Mouse (Mus musculus): Measurements from ENCODE around the gene Prkch.

Prkch gene

DNA sequence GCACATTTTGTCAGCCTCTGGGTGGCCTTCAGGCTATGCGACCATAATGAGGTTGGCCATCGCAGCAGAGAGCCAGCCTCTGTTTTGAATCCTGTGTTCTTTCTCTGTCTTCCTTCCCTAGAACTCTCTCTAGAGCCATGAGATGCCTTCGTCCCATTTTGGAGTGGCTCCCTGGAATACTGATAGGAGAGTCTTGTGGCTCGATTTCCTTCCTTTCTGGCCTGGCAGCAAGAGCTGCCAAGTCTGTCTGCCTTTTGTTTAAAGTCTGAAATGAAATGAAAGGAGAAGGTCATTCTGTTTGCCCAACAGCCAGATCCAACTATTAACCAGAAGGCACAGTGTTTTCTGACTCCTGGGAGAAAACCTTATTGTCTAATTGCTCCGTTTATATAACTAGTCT, 184.2 kb downstream of the Prkch start:
- no peak for DNase-seq

DNA sequence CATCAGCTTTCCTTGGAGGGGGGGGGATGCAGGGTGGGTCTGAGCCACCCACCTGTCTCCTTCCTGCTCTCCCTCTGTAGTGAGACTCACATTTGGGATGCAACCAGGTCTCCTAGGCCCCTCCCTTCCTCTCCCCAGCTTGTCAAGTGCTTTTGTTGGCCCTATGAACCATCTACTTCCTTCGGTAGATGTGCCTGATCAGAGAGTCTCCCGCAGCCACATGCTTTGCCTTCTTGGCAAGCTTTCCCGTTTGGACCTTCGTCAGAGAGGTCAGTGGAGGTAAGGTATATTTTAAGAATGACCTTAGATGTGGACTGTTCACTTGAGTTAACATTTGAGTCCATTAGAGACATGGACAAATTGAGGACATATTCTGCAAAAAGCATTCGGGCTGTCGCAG, 184.9 kb downstream of the Prkch start:
- DNase-seq = peak; percentile 26

DNA sequence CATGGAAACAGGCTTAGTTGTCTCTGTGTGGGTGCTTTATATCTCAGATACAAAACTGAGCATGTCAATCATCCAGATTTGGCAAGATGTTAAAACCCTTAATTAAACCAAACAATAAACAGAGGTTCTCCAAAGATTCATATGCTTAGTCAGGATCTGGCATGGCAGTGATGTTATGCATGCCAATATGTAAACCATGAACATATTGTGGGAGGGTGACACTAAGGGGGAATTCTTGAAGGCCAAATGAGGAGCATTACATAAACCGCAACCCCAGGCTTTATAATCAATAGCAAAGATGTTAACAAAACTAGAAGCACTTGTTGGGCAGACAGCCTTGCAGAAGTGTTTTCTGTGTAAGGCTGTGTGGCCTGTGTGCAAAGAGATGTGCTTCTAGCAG, 186.2 kb downstream of the Prkch start:
- no peak for DNase-seq

- DNase-seq = no peak
Measured at GRCm38 (mm10) chr12:73774793-73775385, 190.3 kb downstream of the Prkch start.

- no peak for DNase-seq
Measured at GRCm38 (mm10) chr12:73776401-73776945, 191.9 kb downstream of the Prkch start.

GRCm38 (mm10) chr12:73777673-73778072, 193.1 kb downstream of the Prkch start:
- DNase-seq = no peak

- DNase-seq = no peak
Measured at GRCm38 (mm10) chr12:73779332-73780231, 195.0 kb downstream of the Prkch start.

DNA sequence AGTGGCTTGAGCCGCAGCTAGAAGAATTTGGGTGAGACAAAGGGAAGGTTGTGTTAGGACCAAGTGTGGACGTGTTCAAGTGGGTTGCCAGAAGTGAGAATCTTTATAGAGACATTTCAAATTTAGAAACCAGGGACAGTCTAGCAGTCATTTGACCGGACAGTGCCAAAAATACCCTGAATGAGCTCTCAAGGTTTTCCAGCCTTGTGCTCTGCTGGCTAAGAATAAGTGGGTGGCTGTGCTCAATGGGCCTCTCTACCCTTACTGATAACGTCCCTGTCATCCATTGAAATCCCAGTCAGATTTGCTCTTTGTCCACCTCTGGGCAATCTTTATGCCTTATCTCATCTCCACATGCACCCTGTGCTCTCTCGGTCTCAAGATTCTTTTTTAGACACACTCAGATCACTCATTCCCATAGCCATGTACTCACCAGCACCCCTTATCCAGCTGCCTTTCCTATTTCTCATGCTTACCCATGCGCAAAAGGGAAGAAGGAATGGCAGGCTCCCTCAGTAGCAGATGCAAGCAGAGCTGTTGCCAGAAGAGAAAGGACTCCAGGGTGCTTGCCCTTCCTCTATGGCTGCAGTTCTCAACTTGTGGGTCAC, 196.9 kb downstream of the Prkch start:
- no peak for DNase-seq

- peak; percentile 87 for DNase-seq
Measured at GRCm38 (mm10) chr12:73786909-73787308, 202.3 kb downstream of the Prkch start.

DNA sequence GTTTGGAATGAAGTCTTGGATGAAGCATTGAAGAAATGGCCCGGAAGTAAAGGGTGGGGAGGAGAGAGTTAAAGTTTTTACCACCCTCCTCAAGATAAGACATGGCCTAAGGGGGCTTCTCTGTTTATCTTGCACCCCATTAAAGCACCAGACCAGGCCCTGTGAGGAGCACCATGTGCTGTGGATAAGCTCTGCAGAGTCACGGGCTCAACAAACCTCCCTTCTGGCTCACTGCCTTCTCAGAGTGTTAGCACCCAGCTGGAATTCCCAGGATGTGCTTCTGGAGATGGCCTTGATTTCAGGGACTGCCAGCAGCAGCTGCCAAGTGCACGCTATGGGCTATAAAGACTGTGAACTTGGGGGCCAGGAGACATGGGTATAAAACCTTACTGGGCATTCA, 204.3 kb downstream of the Prkch start:
- DNase-seq = peak; percentile 28

DNA sequence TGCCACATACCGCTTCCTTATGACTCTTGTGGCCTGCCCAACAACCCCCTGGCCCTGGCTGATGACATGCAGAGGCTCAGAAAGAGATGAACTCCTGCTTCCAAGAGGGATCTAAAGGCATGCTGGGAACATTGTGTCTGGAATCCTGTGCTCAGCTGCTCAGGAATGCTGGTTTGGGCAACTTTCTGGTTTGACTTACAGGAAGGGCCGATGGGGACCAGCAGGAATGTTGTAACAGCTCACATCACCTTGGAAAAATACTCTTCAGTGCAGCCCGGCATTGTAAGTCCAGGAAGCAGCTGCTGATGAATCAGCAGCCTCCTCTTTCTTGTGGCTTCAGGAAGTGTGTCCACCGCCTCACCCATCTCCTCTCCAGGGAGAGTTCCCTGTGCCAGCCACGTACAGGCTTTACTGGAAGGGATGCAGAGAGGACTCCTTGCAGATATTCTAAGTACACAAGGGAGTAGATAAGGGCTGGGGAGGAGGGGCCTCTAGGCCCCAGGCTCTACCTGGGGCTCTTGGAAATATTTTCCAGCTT, 206.0 kb downstream of the Prkch start:
- peak; percentile 62 for DNase-seq

GRCm38 (mm10) chr12:73793216-73793615, 208.6 kb downstream of the Prkch start:
- peak; percentile 57 for DNase-seq

- no peak for DNase-seq
Measured at GRCm38 (mm10) chr12:73793744-73794143, 209.1 kb downstream of the Prkch start.

- peak; percentile 91 for DNase-seq
Measured at GRCm38 (mm10) chr12:73794151-73794883, 209.7 kb downstream of the Prkch start.

DNA sequence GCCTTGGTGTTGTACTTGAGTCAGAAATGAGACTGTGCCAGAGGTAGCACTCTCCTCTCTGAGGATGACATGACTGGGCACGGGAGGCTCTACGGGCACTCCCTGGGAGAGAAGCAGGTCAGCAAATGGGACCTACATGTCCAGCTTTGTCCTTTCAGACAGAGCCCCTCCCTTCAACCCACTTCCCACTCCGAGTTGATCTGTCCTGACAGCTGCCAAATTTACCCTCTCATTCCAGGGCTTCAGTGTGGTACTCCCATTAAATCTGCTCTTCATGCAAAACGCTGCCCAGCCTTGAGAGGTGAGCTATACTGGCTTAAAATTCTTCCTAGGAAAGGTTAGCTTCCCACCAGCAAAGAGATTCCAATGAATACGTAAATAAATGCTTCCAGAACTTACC, 215.1 kb downstream of the Prkch start:
- no peak for DNase-seq

DNA sequence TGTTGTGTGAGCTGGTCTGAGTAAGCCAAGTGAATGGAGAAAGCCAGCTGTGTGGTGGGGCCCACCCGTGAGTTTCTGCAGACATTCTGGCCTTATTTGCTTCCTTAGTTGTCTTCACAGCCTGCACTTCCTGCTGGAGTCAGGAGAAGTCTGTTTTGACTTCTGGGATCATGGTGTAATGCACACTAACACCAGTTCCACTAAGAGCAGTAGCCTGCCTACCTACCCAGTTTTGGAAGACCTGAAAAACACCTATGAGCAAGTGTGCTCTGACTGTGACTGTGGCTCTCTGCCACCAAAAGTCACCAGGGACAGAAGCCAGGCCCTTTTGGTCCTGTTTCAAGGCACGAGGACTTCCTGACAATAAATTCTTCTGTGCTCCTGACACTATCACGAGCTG, 216.3 kb downstream of the Prkch start:
- peak; percentile 62 for DNase-seq

- DNase-seq = no peak
Measured at GRCm38 (mm10) chr12:73801845-73802244, 217.2 kb downstream of the Prkch start.

DNA sequence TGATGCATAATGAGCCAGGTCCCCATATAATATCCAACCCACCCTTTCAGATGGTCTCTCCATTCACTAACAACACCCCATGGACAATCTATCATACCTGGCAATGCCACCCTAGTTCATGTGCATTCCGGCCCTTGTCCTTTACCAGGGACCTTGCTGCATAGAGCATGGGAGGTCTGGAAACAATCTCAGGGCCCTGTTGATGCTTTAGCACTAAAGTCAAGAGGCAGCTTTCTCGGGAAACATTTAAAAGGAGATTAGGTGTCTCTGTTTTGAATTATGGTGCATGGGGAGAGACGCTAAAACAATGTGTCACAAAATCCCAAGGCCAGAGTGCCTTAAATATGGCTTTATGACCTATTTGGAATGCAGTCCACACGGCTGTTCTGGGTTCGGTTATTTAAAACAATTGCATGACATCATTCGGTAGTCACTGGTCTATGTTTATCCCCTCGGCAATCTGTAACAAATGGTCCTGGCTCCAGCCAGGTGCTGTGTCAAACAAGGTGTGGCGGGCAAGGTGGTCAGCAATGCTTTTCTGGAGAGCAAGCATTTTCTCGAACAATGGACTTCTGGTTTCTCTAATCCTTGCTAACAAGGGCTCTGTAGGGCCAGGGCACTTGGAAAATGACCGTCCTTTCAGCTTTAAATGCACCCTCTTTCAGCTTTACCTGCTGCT, 217.9 kb downstream of the Prkch start:
- DNase-seq = no peak

DNA sequence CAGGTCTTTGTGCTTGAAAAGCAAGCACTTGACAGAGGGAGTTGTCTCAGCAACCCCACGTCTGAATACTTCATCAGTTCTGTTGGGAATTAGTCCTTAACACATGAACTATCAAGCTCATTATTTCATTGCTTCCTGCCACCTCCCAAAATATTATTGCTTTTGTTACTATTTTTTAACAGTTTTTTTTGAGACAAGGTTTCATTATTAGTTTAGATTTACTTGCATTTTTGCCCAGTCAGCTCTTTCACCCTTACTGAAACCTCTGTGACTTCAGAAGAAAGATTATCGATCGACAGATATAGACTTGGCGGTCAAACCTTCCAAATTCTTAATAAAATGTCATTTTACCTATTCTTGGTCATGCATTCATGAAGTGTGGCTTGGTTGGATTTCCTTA, 219.3 kb downstream of the Prkch start:
- no peak for DNase-seq

- no peak for DNase-seq
Measured at GRCm38 (mm10) chr12:73805541-73805940, 220.9 kb downstream of the Prkch start.

- no peak for DNase-seq
Measured at GRCm38 (mm10) chr12:73806003-73806402, 221.4 kb downstream of the Prkch start.

GRCm38 (mm10) chr12:73807228-73807627, 222.6 kb downstream of the Prkch start:
- no peak for DNase-seq

All from kidney, adult 9 months (tissue).